Mouse (Mus musculus): ENCODE measurements around the gene Foxe1.
A peak's percentile ranks its signal among the peaks of the same experiment; 100 is the strongest.

Foxe1 gene

DNA sequence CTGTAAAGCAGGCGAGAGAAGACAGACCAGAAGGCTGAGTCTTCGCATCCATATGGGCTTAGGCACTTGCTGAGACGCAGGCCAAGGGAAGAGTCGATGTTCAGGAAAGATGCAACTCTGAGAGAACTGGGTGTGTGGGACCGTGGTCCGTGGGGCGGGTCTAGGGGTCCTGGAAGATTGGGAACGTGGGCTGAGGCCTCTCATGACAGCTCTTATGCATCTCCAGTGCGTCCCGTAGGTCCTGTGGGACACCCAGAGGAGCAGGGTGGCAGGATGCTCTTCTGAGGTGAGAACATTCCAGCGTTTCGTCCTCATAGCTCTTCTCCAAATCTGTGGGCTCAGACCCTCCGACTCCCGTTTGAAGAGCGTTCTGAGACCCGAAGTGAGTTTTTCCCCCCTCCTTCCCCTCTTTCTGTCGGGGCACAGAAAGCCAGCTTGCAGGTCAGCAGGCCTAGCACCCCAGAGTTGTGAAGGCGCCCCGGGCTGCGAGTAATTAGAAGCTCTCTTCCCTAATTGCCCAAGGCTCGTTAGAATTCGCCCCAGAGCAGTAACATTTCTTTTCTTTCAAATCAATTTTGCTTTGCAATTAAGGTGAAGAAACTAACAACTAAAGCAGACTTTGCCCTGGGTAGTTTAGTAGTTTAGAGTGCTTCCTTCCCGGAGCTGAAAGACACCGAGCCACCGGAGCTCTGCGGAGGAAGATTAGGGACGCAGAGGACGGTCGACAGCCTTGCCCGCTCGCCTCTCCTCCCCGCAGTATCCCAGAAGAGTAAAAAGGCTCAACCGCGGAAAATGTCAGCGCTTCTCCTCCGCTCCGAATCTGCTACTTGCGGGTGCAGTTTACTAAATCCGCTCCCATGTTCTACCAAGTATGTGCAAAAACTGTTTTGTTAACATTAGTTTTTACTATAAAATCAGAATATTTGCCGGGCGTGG, 4.4 kb downstream of the Foxe1 start:
- no peak for DNase-seq (ENCODE audit: low read depth, low spot score)

DNA sequence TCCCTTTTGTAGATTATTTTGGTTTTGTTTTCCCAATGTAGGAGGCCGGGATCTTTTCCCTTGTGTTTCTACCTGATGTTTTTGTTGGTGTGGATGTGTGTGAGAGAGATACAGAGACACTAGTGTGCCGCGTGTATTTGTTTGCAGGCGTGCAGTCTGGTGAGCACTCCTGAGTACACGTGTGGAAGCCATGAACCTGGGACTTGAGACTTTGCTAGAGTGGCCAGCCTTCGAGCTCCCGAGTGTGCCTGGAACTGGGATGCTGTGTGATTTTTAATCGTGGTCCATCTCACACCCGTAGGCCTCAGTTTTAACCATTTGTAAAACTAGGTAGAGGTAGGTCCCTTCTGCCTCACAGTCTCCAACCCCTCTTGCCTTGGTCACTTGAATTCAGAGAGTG, 5.5 kb downstream of the Foxe1 start:
- DNase-seq (ENCODE audit: low read depth, low spot score): no peak

DNA sequence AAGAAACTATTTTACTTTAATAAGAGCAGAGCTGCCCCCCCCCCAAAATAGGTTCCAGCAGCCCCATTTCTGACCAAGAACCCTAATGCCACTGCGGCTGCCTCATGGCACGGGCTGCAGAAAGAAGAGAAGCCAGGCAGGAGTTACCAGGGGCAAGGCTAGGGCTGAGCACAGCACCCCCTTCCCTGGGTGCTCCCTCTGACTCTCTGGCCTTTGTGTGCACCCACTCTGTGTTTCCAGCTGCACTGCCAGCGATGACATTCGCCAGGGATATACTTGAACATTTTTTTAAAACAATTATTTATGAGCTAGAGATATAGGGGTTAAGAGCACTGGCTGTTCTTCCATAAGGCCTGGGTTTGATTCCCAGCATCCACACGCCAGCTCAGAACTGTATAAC, 6.1 kb downstream of the Foxe1 start:
- DNase-seq (ENCODE audit: low read depth, low spot score): no peak

DNA sequence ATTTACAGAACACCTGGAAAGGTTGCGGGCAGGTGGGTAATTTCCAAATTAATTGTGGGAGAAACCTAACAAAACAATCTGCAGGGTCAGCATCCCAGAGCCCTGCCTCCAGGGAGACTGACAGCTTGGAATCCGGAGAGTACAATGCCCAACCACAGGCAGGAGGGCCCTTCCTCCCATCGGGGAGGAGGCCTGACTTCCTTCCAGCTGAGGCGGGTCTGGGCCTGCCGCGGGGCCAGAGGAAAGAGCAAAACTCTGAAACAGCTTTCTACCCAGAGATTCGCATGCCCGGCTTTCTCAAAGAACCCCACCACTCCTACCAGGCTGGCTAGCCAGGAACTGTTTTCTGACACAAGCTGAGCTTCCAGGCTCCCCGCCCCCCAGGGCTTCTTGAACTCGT, 9.6 kb downstream of the Foxe1 start:
- no peak for DNase-seq (ENCODE audit: low read depth, low spot score)

DNA sequence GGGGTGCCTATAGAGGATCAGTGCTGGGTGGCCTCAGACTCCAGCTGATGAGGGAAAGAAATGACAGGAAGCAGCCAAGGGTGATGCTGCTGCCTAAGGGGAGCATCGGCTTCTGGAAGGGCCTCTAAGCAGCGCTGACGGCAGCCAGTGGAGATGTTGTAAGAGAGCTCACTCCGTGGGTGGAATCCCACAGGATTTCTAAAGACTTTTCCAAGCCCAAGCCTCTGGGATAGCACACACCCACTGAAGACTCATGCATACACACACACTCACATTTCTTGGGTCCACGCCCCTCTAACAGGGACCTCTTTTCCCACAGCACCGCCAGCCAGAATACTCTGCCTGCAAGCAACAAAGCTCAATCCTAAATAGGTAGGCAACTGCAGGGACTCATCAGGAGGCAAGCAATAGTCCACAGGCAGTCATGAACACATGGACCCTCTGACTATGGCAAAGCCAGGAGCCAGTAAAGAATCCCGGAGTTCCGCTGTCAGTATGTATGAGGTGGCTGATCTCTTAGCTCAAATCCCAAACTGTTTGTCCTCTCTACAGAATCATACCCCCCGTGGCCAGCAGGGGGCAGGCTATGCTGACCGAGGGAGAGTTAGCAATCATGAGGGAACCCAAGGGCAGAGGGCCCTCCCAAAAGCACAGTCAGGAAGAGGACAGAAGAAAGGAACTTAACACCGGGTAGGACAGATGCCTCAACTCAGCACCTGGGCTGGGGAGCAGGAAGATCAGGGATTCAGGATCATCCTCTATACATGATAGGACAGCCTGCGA, 13.1 kb downstream of the Foxe1 start:
- DNase-seq (ENCODE audit: low read depth, low spot score): peak; percentile 36

DNA sequence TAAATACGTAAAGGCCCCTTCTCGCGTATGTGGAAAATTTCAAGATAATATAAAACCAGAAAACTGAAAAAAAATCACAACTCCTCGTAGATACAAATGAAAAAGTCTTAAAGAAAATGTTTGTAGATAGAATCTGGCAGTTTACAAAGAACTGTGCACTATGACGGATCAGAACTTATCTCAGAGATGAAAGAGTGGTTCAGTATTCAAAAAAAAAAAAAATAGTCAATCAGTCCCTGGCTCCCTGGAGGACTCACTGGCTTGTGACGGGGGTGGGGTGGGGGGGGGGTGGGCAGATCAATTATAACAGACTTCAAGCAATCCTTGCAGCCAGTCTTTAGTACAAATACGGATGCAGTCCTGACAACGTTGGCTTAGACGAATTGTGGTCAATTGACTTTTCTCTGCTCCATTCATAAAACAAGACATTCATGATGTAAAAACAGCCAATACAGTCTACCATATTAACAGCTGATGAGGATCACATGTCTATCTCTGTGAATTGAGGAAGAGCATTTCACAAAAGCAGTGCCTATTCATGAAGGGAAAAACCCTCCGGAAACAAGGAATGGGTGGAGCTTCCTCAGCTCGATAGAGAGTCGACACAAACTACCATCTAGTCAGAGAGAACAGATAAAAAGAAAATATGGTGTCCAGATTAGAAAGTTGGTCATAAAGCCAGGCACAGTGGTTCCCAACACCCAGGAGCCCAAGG, 16.3 kb downstream of the Foxe1 start:
- no peak for DNase-seq (ENCODE audit: low read depth, low spot score)

DNA sequence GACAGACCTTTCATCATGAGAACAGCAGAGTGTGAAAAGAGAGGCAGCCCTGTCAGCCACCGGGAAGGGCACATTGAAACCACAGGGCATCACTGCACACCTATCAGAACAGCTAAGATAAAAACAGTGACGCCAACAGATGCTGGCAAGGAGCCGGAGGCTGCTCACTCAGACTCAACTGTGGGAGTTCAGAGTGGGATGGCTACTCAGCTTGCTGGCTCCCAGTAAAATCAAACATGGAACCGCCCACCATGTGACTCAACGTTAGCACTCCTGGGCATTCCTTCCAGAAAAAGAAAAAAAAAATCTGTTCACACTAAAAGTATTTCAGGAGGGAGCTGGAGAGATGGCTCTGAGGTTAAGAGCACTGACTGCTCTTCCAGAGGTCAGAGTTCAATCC, 17.8 kb downstream of the Foxe1 start:
- no peak for DNase-seq (ENCODE audit: low read depth, low spot score)

DNA sequence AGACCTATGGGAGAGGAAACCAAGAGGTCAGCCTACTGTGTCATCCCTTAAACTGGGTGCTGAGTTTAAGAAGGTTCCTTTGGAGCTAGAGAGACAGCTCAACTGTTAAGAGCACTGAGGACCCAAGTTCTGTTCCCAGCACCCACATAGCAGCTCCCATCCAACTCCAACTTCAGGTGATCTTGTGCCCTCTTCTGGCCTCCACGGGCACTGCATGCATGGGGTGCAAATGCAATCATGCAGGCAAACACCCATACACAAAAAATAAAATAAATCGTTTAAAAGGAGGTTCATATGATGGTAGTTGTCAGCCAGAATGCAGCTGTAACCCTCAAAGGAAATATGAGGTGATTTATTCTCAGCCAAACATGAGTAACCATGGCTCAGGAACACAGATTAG, 21.0 kb downstream of the Foxe1 start:
- DNase-seq (ENCODE audit: low read depth, low spot score): no peak

DNA sequence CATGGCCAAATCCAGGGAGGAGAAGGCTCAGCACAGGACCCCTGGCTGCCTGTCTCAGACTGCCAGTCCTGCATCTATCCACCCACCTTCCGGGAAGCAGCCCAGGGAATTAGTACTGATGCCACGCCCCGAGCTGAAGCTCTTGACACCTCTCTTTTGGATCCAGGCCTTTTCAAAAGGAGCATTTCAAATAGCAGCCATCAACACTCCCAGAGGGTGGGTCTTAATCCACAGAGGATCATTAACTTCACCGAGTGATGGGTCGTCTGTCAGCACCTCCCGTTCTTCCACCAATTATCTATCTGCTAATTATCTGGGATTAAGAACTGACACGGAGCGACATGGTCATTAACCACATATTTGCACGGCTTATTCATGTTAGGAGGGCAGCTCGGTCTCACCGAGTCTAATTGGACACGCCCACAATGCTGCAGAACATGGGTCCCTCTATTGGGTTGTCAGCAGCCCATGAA, 24.1 kb downstream of the Foxe1 start:
- DNase-seq (ENCODE audit: low read depth, low spot score): no peak

DNA sequence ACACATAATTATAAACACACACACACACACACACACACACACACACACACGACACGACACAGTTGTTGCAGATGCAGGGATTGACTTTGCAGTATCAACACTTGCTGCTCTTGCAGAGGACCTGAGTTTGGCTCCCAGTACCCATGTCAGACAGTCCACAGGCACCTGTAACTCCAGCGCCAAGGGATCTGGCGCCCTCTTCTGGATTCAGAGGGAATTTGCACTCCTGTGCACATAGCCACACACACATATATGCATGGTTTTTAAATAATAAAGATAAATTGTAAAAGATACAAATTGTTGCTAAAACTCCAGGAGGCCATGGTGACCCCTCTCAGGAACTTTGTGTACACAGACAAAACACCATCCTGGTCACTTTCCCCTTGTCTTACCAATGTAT, 25.7 kb downstream of the Foxe1 start:
- no peak for DNase-seq (ENCODE audit: low read depth, low spot score)

DNA sequence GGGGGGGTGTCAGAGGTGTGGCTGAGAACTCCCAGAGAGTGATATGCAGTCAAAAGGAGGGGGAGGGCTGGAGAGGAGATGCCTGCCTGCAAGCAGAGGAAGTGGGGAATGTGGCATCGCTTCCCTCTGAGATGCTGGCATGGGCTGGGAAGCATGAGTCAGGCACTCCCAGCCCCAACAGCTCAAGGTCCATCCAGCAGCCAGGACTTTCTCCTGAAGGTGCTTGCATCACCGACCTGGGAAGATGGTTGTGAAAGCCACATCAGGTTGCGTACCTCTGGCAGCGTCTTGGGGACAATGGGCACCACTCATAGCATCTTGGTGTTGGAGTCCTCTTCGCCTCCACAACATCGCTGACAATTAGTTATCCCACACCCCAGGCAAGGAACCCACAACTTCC, 27.0 kb downstream of the Foxe1 start:
- DNase-seq (ENCODE audit: low read depth, low spot score): no peak

DNA sequence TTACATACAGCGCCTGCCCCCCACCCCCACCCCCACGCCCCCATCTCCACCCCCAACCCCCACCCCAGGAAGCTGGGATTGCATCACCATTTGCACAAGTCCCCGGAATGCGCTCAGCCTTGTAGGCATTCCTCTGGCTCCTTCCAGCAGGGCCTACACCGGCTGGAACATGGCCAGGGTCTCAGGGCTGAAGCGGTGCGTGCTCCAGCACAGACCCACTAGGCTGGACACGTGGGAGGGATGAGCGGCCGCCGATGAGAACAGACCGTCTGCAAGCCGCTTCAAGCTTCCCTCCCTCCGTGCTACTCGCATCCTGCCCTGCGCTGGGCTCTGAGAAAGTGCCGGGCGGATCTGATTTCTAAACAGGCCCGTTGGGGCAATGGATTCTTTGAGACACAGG, 27.6 kb downstream of the Foxe1 start:
- DNase-seq (ENCODE audit: low read depth, low spot score): no peak

DNA sequence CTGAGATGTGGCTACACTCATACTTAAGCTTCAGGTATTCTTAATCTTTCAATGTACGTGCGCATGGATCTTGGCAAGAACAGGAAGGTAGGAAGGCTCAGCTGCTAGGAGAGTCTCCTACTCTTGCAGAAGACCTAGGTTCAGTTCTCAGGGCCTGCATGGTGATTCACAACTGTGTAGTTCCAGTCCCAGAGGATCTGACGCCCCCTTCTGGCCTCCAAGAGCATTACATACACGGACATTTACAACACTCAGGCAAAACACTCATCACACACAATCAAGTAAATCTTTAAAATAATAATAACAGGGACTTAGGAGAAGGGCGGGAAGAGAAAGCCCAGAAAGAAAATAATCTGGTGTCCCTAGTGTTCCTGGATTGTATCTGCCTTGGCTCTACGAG, 31.0 kb downstream of the Foxe1 start:
- DNase-seq (ENCODE audit: low read depth, low spot score): no peak

DNA sequence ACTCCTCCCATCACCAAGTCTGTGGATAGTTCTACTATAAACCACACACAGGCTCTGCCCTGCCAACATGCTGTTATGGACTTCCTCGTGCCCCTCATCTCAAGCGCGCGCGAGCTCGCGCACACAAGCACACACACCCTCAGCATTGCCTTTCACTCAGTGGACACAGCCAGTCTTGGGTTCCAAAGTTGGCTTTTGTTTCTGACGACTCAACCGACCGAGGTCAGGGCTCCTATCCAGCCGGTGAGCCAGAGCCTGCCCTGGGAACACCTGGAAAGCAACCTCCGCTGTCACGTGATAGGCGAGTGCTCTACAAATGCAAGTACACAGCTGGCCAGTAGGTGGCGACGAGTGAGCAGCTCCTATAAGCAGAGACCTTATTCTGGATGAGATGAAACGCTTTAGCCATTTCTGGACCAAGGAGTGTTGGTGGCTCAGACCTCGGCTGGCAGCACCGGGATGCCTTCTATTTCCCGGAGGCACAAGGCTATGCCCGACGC, 31.5 kb downstream of the Foxe1 start:
- peak; percentile 65 for DNase-seq (ENCODE audit: low read depth, low spot score)

DNA sequence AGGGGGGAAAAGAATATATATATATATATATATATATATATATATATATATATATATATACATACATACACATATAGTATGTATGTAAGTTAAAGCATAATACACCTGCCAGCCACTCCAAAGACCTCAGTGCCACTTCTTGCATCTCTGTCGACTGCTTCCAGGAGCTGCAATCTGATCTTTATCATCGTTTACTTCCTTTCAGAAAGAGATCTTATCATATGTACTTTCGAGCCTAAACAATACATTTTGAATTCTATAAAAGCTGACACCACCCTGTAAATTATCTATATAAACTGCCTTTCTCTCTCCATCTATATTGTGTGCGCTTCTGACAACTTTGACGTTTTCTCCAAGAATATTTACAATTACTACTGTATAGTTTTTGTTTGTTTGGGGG, 45.1 kb downstream of the Foxe1 start:
- DNase-seq (ENCODE audit: low read depth, low spot score): no peak

DNA sequence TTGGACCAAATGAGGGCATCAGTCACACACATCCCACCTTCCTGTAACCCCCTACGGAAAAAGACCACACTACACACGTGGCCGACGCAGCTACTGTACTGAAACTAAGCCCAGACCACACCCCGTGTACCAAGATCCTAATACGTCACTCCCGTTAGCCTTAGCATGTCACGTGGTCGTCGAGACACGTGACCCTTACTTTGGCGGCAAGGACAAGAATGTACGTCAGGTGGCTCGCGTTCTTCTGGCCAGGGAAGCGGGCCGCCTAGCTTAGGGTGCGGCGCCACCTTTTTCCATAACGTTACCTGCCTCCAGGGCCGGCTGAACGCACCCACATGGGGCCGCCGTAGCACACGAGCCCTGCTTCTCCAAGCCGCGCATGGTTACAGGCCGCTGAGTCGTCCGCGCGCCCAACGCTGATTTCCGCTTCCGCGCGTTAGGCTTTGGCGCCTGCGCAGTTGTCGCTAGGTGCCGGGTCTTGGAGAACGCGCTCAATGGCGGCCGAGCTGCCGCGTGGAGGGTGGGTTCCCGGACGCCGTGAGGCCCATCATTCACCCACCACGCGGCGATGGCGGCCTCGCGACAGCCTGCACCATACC, 45.7 kb downstream of the Foxe1 start, which contains the start of gene Trmo:
Gene Trmo (minus strand): TSS at position 425 of the 599 bp plus-strand sequence.
- DNase-seq (ENCODE audit: low read depth, low spot score): peak; percentile 90

DNA sequence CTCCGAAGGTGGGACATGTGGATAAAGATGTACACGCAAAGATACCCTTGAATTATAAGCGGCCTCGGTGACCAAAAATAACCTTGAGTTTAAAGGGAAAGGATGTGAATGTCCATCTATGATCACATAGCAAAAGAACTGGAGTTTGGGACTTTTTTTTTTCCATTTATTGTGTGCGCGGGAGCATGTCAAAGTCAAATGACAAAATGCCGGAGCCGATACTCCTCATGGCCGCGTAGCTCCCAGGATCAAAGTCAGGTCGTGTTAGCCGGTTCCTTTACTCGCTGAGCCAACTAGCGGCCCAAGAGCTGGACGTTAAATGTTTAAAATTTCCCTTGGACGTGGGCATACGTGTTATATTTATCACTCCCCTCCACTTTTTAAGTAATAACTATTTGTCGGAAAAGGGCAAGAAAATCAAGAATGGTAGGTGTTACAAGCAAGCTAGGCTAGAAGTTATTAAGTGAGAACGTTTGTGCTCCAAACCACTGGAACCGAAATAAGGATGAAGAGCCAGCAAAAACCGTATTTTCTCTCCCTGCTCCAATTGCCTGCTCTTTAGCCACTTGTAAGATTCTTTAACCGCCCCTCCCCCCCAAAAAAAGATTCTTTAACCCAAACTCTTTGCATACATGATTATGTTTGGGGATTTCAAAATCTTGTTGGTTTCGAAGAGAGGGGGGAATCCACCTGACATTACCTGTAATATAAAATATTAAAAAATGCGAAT, 46.4 kb downstream of the Foxe1 start:
- no peak for DNase-seq (ENCODE audit: low read depth, low spot score)

DNA sequence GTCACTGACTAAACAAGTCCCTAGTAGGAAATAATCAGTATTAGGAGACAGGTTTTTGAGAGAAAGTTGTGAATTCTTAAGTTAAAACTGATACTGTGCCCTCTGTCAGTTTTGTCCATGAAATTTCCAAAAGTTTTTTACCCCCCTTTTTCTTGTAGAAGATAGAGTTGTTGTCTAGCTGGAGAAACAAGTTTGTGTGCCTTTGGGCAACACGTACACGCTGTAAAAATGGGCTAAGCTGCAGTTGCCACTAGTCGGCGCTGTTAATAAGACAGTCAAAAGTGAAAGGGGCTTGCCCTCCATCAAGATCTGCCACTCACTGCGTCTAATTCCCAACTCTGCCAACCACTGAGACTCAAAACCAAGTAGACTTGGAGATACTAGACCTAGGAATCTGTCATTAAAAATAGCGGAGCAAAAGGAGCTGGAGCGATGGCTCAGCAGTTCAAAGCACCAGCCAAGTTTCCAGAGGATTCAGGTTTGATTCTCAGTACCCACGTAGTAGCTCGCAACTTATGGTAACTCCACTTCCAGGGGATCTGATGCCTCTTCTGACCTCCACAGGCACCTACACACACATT, 47.1 kb downstream of the Foxe1 start:
- peak; percentile 91 for DNase-seq (ENCODE audit: low read depth, low spot score)

DNA sequence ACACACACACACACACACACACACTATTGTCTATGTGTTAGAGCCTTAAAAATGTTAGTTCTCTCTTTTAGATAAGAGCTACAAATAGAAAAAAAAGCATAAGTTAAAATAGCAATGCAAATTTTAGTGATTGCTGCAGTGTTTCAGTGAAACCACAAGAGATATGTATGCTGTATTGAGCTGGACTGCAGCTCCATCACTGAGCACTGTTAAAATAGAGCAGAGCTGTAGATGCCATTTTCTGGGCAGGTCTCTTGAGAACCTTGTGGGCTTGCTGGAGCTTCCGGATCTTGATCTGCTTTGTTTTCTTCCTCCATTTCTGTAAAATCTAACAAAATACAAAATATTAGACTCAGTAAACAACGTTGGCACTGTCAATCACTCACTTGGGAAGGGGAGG, 51.0 kb downstream of the Foxe1 start:
- DNase-seq (ENCODE audit: low read depth, low spot score): no peak

DNA sequence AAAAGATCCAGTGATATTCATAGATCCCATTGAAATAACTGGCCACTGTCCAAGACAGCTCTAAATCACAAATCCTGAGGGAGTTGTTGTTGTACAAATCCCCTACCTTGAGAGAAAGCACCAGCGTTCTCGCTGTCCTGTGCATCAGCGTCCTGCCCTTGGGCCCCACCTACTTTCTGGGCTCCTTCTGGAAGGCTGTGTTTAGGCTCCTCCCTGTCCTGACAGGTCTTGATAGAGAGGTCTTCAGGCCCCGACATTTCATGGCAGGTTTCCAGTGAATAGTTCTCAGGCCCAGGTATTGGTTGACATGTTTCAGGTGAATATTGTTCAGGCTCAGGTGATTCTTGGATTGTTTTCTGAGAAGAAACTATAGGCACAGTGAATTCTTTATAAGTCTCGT, 52.3 kb downstream of the Foxe1 start:
- DNase-seq (ENCODE audit: low read depth, low spot score): peak; percentile 81

Measured in c-Kit-negative CD71-positive TER-119-positive erythroid progenitor cells, embryonic 14.5 days (primary cell).